Mouse (Mus musculus) intestine, embryonic 16.5 days (tissue): ENCODE data around the gene Grb14. TPM values are rescaled to one million over a fixed set of nuclear protein-coding genes. Genes with fewer than 3 reads are reported as not detected.
A peak's percentile ranks its signal among the peaks of the same experiment; 100 is the strongest.

Experiments
- ATAC-seq: fragments of 200-750 bp; cut with Nextera tagmentation; 2 replicates; pipeline ENCODE4 v1.8.0; 2017; ENCODE audit warnings: moderate TSS enrichment, moderate library complexity
- H3K27ac ChIP-seq: fragments of 300-500 bp; sonication (generic); 2 replicates; pipeline ENCODE4 v1.5.1; 2014; ENCODE audit warnings: mild to moderate bottlenecking, low read length
- H3K27me3 ChIP-seq: fragments of 300-500 bp; sonication (generic); replicated peaks from 2 replicates; pipeline ENCODE4 v1.6.1; 2014; ENCODE audit warnings: low read length, control low read depth, mixed read lengths; ENCODE audit not compliant: control insufficient read depth, insufficient read depth
- H3K36me3 ChIP-seq: fragments of 300-500 bp; sonication (generic); 2 replicates; pipeline ENCODE4 v1.6.1; 2014; ENCODE audit warnings: low read length, control low read depth; ENCODE audit not compliant: control insufficient read depth, insufficient read depth
- H3K4me1 ChIP-seq: fragments of 300-500 bp; sonication (generic); 2 replicates; pipeline ENCODE4 v1.6.1; 2014; ENCODE audit warnings: low read length, control low read depth, mixed read lengths; ENCODE audit not compliant: control insufficient read depth, insufficient read depth
- H3K4me2 ChIP-seq: fragments of 300-500 bp; sonication (generic); 2 replicates; pipeline ENCODE4 v1.6.1; 2014; ENCODE audit warnings: low read depth, low read length, control low read depth
- H3K4me3 ChIP-seq: fragments of 300-500 bp; sonication (generic); 2 replicates; pipeline ENCODE4 v1.5.1; 2014; ENCODE audit warnings: mild to moderate bottlenecking, low read length
- H3K9ac ChIP-seq: fragments of 300-500 bp; sonication (generic); 2 replicates; pipeline ENCODE4 v1.6.1; 2014; ENCODE audit warnings: low read depth, low read length
- H3K9me3 ChIP-seq: fragments of 300-500 bp; sonication (generic); 2 replicates; pipeline ENCODE4 v1.6.1; 2016; ENCODE audit warnings: low read length, control low read depth; ENCODE audit not compliant: control insufficient read depth
- WGBS: fragments of 180-500 bp; shearing (Covaris S2); extraction: QIAGEN DNeasy Blood & Tissue Kit; methylation state at CpG from one replicate; pipeline ENCODE4 v1.1.7; 2014; 5-methylcytosine and 5-hydroxymethylcytosine counted together
- polyA plus RNA-seq: library from polyadenylated mRNA; unstranded; fragments of >200 nt; fragmentation: Nextera tagmentation; extraction: Ambion mirVana; gene quantifications from 2 replicates; pipeline ENCODE4 v1.2.1, GENCODE M21; 2015

The Grb14 gene
- polyA plus RNA-seq, 1 experiment from 2014 or later: 14.7 TPM

DNA sequence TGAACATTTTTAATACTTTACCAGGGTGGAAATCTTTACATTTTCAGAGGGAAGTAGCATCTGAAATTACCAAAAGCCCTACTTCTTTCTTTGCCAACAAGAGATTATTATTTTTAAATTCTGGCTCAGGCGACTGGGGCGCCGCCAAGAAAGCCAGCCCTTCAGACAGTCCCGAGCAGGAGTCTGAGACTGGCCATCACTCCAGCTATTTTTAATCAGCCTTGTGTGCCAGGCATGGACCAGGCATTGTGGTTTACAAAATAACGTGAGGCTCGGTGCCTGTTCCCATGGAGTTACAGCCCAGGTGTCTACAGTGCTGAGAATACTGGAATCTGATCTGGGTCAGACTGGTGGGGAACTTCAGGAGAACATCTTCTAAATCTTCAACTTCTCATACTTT, 58.5 kb downstream of the Grb14 start:
- H3K36me3 ChIP-seq: no peaks in the 10 kb centered on the region
- no peak for ATAC-seq
- H3K9me3 ChIP-seq: no peaks in the 10 kb centered on the region
- H3K4me3 ChIP-seq: no peak overlapping the region
- 73% methylated on average over 6 of the region's 6 CpGs for WGBS
- H3K27ac ChIP-seq: no peak overlapping the region
- no peaks in the 10 kb centered on the region; the same call in 1 of the 2 replicates for H3K4me1 ChIP-seq
- no peaks in the 10 kb centered on the region for H3K27me3 ChIP-seq
- no peak overlapping the region for H3K9ac ChIP-seq
- no peak overlapping the region for H3K4me2 ChIP-seq

DNA sequence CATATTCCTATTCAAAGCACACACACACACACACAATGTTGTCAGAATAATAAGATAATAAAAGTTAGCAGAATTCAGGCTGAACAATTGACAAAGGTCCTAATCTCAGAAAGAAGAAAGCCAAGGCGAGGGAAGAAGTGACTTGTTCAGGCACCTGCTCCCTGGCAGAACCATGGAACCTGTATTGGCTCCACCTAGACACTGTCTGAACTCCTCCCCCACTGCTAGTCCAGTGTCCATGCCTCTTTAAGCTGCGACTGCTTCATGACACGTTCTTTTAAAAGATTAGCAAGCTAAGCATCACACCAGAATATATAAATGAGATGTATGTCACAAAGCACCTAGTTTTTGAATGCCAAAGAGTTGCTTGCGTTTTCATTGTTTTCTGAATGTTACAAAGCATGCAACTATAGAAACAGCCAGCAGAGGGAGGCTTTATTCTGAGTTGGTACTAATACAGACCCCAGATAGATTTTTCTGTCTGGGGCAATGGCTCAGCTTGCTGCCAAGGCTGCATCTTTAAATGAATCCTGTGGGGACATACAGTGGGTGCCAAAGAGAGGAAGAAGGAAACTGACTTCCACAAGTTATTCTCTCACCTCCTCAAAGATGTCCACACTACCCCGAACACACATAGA, 59.4 kb downstream of the Grb14 start:
- no peak overlapping the region for H3K27ac ChIP-seq
- no peaks in the 10 kb centered on the region for H3K36me3 ChIP-seq
- H3K27me3 ChIP-seq: no peaks in the 10 kb centered on the region
- no peak overlapping the region for H3K4me2 ChIP-seq
- 30% methylated on average over 5 of the region's 5 CpGs for WGBS
- H3K9ac ChIP-seq: no peak overlapping the region
- no peaks in the 10 kb centered on the region for H3K4me1 ChIP-seq
- no peaks in the 10 kb centered on the region for H3K9me3 ChIP-seq
- peak; percentile 69; the same call in 1 of the 2 replicates for ATAC-seq
- H3K4me3 ChIP-seq: no peak overlapping the region

GRCm38 (mm10) chr2:64962196-64962595, 62.6 kb downstream of the Grb14 start:
- no peak overlapping the region for H3K9ac ChIP-seq
- H3K4me3 ChIP-seq: no peak overlapping the region
- H3K27me3 ChIP-seq: no peaks in the 10 kb centered on the region
- H3K9me3 ChIP-seq: no peaks in the 10 kb centered on the region
- no peaks in the 10 kb centered on the region for H3K4me1 ChIP-seq
- 76% methylated on average over 4 of the region's 4 CpGs for WGBS
- H3K36me3 ChIP-seq: no peaks in the 10 kb centered on the region
- ATAC-seq: no peak
- H3K4me2 ChIP-seq: no peak overlapping the region
- no peak overlapping the region for H3K27ac ChIP-seq

DNA sequence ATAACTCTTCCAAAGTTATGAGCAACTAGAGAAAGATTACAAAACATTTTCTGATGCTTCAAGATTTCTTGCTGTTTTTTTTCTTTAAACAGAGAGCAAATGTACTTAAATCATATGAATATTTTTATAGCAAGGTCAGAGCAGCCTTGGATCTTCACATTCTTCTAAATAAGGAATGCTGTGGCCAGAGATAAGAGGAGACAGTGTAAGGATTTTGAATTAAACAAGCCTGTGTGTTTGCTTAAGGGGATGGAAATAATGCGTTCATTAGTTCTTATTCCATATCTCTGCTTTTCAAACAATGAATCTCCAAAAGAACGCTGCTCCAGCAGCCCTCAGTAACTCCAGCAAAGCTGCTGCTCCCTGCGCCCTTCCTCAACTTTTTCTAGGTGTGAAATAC, 63.4 kb downstream of the Grb14 start:
- H3K9me3 ChIP-seq: no peaks in the 10 kb centered on the region
- no peak overlapping the region for H3K4me2 ChIP-seq
- H3K4me3 ChIP-seq: no peak overlapping the region
- H3K4me1 ChIP-seq: no peaks in the 10 kb centered on the region
- 48% methylated on average over 3 of the region's 3 CpGs for WGBS
- no peaks in the 10 kb centered on the region for H3K36me3 ChIP-seq
- no peak overlapping the region for H3K9ac ChIP-seq
- ATAC-seq: no peak
- H3K27ac ChIP-seq: no peak overlapping the region
- no peaks in the 10 kb centered on the region for H3K27me3 ChIP-seq

GRCm38 (mm10) chr2:64959657-64960056, 65.1 kb downstream of the Grb14 start:
- Histone ChIP-seq H3K9ac (no peak overlapping the region), H3K4me3 (no peak overlapping the region), H3K36me3 (no peaks in the 10 kb centered on the region), H3K4me1 (no peaks in the 10 kb centered on the region), H3K27ac (no peak overlapping the region), H3K4me2 (no peak overlapping the region), H3K27me3 (no peaks in the 10 kb centered on the region), H3K9me3 (no peaks in the 10 kb centered on the region)
- WGBS: 52% methylated on average over 4 of the region's 4 CpGs
- ATAC-seq: no peak

GRCm38 (mm10) chr2:64955441-64955840, 69.3 kb downstream of the Grb14 start:
- H3K27me3 ChIP-seq: no peaks in the 10 kb centered on the region
- WGBS: 39% methylated on average over 1 of the region's 1 CpGs
- no peak overlapping the region for H3K4me3 ChIP-seq
- no peaks in the 10 kb centered on the region for H3K36me3 ChIP-seq
- H3K9me3 ChIP-seq: no peaks in the 10 kb centered on the region
- ATAC-seq: no peak
- no peaks in the 10 kb centered on the region for H3K4me1 ChIP-seq
- no peak overlapping the region for H3K4me2 ChIP-seq
- no peak overlapping the region for H3K27ac ChIP-seq
- no peak overlapping the region for H3K9ac ChIP-seq

DNA sequence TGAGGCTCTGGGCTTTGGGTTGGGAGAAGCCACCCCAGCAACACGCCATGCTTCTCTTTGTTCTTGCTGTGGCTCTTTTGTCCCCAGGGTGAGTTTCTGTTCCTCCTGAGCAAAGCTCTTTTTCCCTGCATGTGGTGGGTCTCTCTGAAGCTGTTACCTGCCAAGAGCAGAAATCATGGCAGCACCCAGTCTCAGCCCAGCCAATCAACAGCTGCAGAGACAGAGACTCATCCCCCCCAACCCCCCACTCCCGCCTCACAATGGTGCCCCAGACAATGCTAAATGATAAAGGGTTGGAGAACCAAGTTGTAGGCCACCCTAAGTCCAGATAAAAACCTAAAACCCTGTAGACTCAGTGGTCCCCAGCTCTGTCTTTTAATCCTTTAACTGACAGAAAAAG, 75.6 kb downstream of the Grb14 start:
- ATAC-seq: no peak
- WGBS: 64% methylated on average over 2 of the region's 2 CpGs

GRCm38 (mm10) chr2:64948418-64949169, 76.2 kb downstream of the Grb14 start:
- no peaks in the 10 kb centered on the region for H3K27me3 ChIP-seq
- no peaks in the 10 kb centered on the region for H3K36me3 ChIP-seq
- H3K4me3 ChIP-seq: no peak overlapping the region
- 82% methylated on average over 12 of the region's 12 CpGs for whole genome bisulfite sequencing
- no peak overlapping the region for H3K4me2 ChIP-seq
- peak; percentile 50; the same call in 1 of the 2 replicates for ATAC-seq
- no peak overlapping the region for H3K27ac ChIP-seq
- no peaks in the 10 kb centered on the region for H3K4me1 ChIP-seq
- no peak overlapping the region for H3K9ac ChIP-seq
- no peaks in the 10 kb centered on the region for H3K9me3 ChIP-seq

More for the DNA sequence above, 75.6 kb downstream of the Grb14 start:
- no peaks in the 10 kb centered on the region for H3K4me1 ChIP-seq
- H3K9me3 ChIP-seq: no peaks in the 10 kb centered on the region
- no peak overlapping the region for H3K4me2 ChIP-seq
- no peak overlapping the region for H3K4me3 ChIP-seq
- no peak overlapping the region for H3K9ac ChIP-seq
- H3K27me3 ChIP-seq: no peaks in the 10 kb centered on the region
- H3K27ac ChIP-seq: no peak overlapping the region
- no peaks in the 10 kb centered on the region for H3K36me3 ChIP-seq

- no peaks in the 10 kb centered on the region for H3K4me1 ChIP-seq
- no peak overlapping the region for H3K4me3 ChIP-seq
- H3K9ac ChIP-seq: no peak overlapping the region
- H3K27me3 ChIP-seq: no peaks in the 10 kb centered on the region
- WGBS: 77% methylated on average over 3 of the region's 3 CpGs
- H3K27ac ChIP-seq: no peak overlapping the region
- no peaks in the 10 kb centered on the region for H3K36me3 ChIP-seq
- ATAC-seq: no peak
- H3K9me3 ChIP-seq: no peaks in the 10 kb centered on the region
- H3K4me2 ChIP-seq: no peak overlapping the region
Observed at GRCm38 (mm10) chr2:64947484-64947883, 77.3 kb downstream of the Grb14 start.
